21 mouse cellular contexts compared by ENCODE assay signal in genomic region chr11:95186826-95187225, GRCm38 (mm10). TPM values are rescaled to one million over a fixed set of nuclear protein-coding genes. Genes with fewer than 3 reads are reported as not detected.
DNase-seq lines count a peak whose midpoint lies in the region; ATAC-seq and TF ChIP-seq lines count a peak whose summit lies in the region.
"Had no signal": no experiment of that assay in that cellular context is flagged by ENCODE, and none has a peak within 500 bp of the region (broad histone marks: within the 10 kb centered on the region; RNA-seq: fewer than 3 reads in every experiment).

No protein-coding gene starts in this region.

- no peaks in the 10 kb centered on the region for H3K9me3 ChIP-seq in hindbrain, embryonic 10.5 days
- H3K9me3 ChIP-seq in hindbrain, postnatal 0 days (ENCODE audit: low read length): no peaks in the 10 kb centered on the region
- H3K9me3 ChIP-seq: limb, embryonic 15.5 days; megakaryocyte, embryonic 14.5 days had no signal

- no peak for ATAC-seq in hindbrain, postnatal 0 days
- ATAC-seq: activated CD4-positive, CD25-positive, alpha-beta regulatory T cell, adult 4 months; intestine, embryonic 16.5 days had no signal

- H3K4me1 ChIP-seq in hindbrain, embryonic 10.5 days (replicated peaks): peaks cover 55% of the 10 kb centered on the region
- H3K4me1 ChIP-seq in hindbrain, postnatal 0 days (ENCODE audit: insufficient read depth, low read length): no peaks in the 10 kb centered on the region
- H3K4me1 ChIP-seq: megakaryocyte, embryonic 14.5 days had no signal

- no peak overlapping the region for H3K9ac ChIP-seq in hindbrain, postnatal 0 days (replicated peaks; ENCODE audit: low read length)
- H3K9ac ChIP-seq: limb, embryonic 15.5 days; lung, embryonic 14.5 days had no signal

- DNase-seq in hindbrain, embryonic 10.5 days (ENCODE audit: low spot score): no peak
- DNase-seq in hindbrain, postnatal 0 days (ENCODE audit: low spot score): no peak
- peak; percentile 70 to 93 for DNase-seq in adrenal gland, adult (ENCODE audit: inconsistent age in 2 of 2, low spot score in 1 of 2)
- peak; percentile 13 to 39 for DNase-seq in gastrocnemius, adult 8-10 months (ENCODE audit: low spot score in 2 of 2)
- DNase-seq in heart, postnatal 4 days: peak; percentile 47
- no peak for DNase-seq in right cerebral cortex, adult 18-20 months
- no peak for DNase-seq in cerebellum, adult 11-12 months
- DNase-seq in right cerebral cortex, postnatal 10 days (ENCODE audit: low spot score in 2 of 2): no peak
- DNase-seq: cerebellum, postnatal 25 days; kidney, postnatal 4 days; lung, embryonic 14.5 days; right cerebral cortex, postnatal 4 days; thymus, postnatal 14 days had no signal

- H3K4me2 ChIP-seq in hindbrain, postnatal 0 days (ENCODE audit: low read depth, low read length): no peak overlapping the region
- H3K4me2 ChIP-seq: limb, embryonic 15.5 days; lung, embryonic 14.5 days had no signal

- WGBS in hindbrain, embryonic 10.5 days: 89% methylated on average over 7 of the region's 7 CpGs
- 91% methylated on average over 7 of the region's 7 CpGs for WGBS in hindbrain, postnatal 0 days

- peaks cover 67% of the 10 kb centered on the region for H3K27me3 ChIP-seq in hindbrain, embryonic 10.5 days (ENCODE audit: insufficient read depth, poor library complexity, severe bottlenecking)
- no peaks in the 10 kb centered on the region for H3K27me3 ChIP-seq in hindbrain, postnatal 0 days (ENCODE audit: insufficient read depth, low read length)

- no peaks in the 10 kb centered on the region for H3K36me3 ChIP-seq in hindbrain, embryonic 10.5 days
- no peaks in the 10 kb centered on the region for H3K36me3 ChIP-seq in hindbrain, postnatal 0 days (ENCODE audit: insufficient read depth, low read length)
- H3K36me3 ChIP-seq: limb, embryonic 15.5 days had no signal

- no peak overlapping the region for H3K4me3 ChIP-seq in hindbrain, embryonic 10.5 days
- H3K4me3 ChIP-seq in hindbrain, postnatal 0 days (ENCODE audit: low read length): no peak overlapping the region
- H3K4me3 ChIP-seq: limb, embryonic 15.5 days; megakaryocyte, embryonic 14.5 days had no signal

- peak overlapping the region; percentile 81 for H3K27ac ChIP-seq in hindbrain, embryonic 10.5 days
- no peak overlapping the region for H3K27ac ChIP-seq in hindbrain, postnatal 0 days
- H3K27ac ChIP-seq: limb, embryonic 15.5 days had no signal

- no peak for TF ChIP-seq CTCF in hindbrain, postnatal 0 days (IDR thresholded peaks at IDR 0.05; ENCODE audit: low read depth)

RNA-seq across cellular contexts. Expression of gene Dlx4, which starts 40.8 kb away (rescaled TPM):
- 0.25 and 0.31 TPM in 2 replicates for polyA plus RNA-seq in hindbrain, embryonic 10.5 days (2016; fragmentation: Nextera tagmentation; extraction: Ambion mirVana)
- 0.52 and 0.68 TPM in 2 replicates for total RNA-seq in hindbrain, postnatal 0 days (2014; rRNA removed)
- polyA plus RNA-seq in hindbrain, postnatal 0 days (2015; fragmentation: Nextera tagmentation; extraction: Ambion mirVana): 0.29 and 0.43 TPM in 2 replicates
- total RNA-seq in gastrocnemius, adult 8-10 months (2022): not detected
- not detected for total RNA-seq in heart, postnatal 4 days (2021)
- total RNA-seq: hematopoietic stem cell, adult 5-6 weeks; monocyte, adult 5-6 weeks; neutrophil, adult 5-6 weeks had no signal
- polyA plus RNA-seq: activated CD4-positive, CD25-positive, alpha-beta regulatory T cell, adult 4 months; frontal cortex, adult 2 months had no signal

Comparison
In these comparisons a context has a peak if more than half of its experiments do, and no peak if none do; other contexts are left out.
1. DNase-seq: peak in adrenal gland, adult (2 of 2), gastrocnemius, adult 8-10 months (2 of 2) and heart, postnatal 4 days (single experiment); none in hindbrain, embryonic 10.5 days (single experiment), hindbrain, postnatal 0 days (single experiment), right cerebral cortex, adult 18-20 months (single experiment), cerebellum, adult 11-12 months (single experiment) and right cerebral cortex, postnatal 10 days (0 of 2).